Mouse (Mus musculus) thymus, adult 2 months (tissue): ENCODE data around the gene Sun2. TPM values are rescaled to one million over a fixed set of nuclear protein-coding genes. Genes with fewer than 3 reads are reported as not detected.

ENCODE experiments used
- DNase-seq: peaks from one replicate; pipeline ENCODE4 v3.0.0; 2021
- H3K27ac ChIP-seq: fragments of 200-500 bp; 2 replicates; pipeline ENCODE4 v1.5.1; 2012; ENCODE audit warnings: low read length, control low read depth; ENCODE audit not compliant: control insufficient read depth, insufficient read depth
- H3K27me3 ChIP-seq: fragments of 200-500 bp; 2 replicates; pipeline ENCODE4 v1.6.1; 2012; ENCODE audit warnings: mild to moderate bottlenecking, low read length, moderate library complexity, mixed read lengths; ENCODE audit not compliant: control insufficient read depth, insufficient read depth
- H3K36me3 ChIP-seq: fragments of 200-500 bp; 2 replicates; pipeline ENCODE4 v1.6.1; 2012; ENCODE audit warnings: mild to moderate bottlenecking, low read length, moderate library complexity; ENCODE audit not compliant: control insufficient read depth, insufficient read depth
- H3K4me1 ChIP-seq: fragments of 200-500 bp; replicated peaks from 2 replicates; pipeline ENCODE4 v1.6.1; 2012; ENCODE audit warnings: low read length; ENCODE audit not compliant: control insufficient read depth, insufficient read depth
- H3K4me3 ChIP-seq: fragments of 200-500 bp; 2 replicates; pipeline ENCODE4 v1.5.1; 2012; ENCODE audit warnings: mild to moderate bottlenecking, low read length, control low read depth, moderate library complexity; ENCODE audit not compliant: control insufficient read depth, insufficient read depth
- CTCF ChIP-seq: fragments of 200-500 bp; IDR thresholded peaks from 2 replicates; pipeline ENCODE4 v1.5.1; 2012; ENCODE audit warnings: mild to moderate bottlenecking, control low read depth, low read length, moderate library complexity, borderline replicate concordance; ENCODE audit not compliant: control insufficient read depth, poor library complexity, insufficient read depth; ENCODE audit errors: extremely low read depth
- POLR2A ChIP-seq: fragments of 200-500 bp; IDR thresholded peaks from 2 replicates; pipeline ENCODE4 v1.6.1; 2012; ENCODE audit warnings: mild to moderate bottlenecking, low read length, control low read depth, moderate library complexity; ENCODE audit not compliant: control insufficient read depth, poor library complexity, insufficient read depth; ENCODE audit errors: extremely low read depth
- WGBS: fragments of 180-500 bp; shearing (Covaris S2); methylation state at CpG from one replicate; pipeline ENCODE4 v1.1.7; 2018; 5-methylcytosine and 5-hydroxymethylcytosine counted together
- polyA plus RNA-seq: library from polyadenylated mRNA; depleted of rRNA; stranded (reverse); fragments of >200 nt; gene quantifications from 2 replicates; pipeline ENCODE4 v1.2.3, GENCODE M21; 2012

Sun2 gene
- polyA plus RNA-seq, 1 experiment: 245 TPM

DNA sequence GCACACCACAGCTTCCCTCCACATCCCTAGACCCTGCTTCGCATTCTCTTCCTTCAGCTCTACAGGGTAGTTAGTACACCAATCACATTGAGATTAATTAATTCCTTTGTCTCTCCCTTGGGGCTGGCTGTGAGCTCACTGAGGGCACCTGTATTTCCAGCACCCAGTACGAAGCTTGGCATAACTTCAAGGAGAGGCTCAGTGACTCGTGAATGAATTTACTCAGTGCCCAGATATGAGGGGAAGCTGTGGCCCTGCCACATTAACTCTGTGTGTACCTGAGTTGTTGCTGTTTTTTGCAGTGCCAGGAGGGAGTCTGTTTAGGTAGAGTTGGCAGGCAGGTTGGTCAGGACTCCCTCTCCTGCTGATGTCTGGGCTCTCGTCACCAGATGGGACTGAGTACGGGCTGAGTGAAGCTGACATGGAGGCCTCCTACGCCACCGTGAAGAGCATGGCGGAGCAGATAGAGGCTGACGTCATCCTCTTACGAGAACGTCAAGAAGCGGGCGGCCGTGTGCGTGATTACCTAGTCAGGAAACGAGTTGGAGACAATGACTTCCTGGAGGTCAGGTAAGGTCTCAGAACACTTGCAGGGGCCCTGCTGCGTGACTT is 35.6 kb downstream of the Sun2 start:
- Histone ChIP-seq H3K4me1 (no peaks in the 10 kb centered on the region), H3K36me3 (peaks cover 48% of the 10 kb centered on the region), H3K27ac (no peak overlapping the region), H3K27me3 (no peaks in the 10 kb centered on the region), H3K4me3 (no peak overlapping the region)
- TF ChIP-seq CTCF: no peak
- no peak for TF ChIP-seq POLR2A
- DNase-seq: no peak
- 96% methylated on average over 17 of the region's 17 CpGs for WGBS

- TF ChIP-seq POLR2A (no peak), CTCF (no peak)
- H3K36me3 ChIP-seq: no peaks in the 10 kb centered on the region; the same call in 1 of the 2 replicates
- peaks cover 14% of the 10 kb centered on the region for H3K4me1 ChIP-seq
- no peak overlapping the region for H3K27ac ChIP-seq
- no peak for DNase-seq
- 93% methylated on average over 9 of the region's 9 CpGs for WGBS
- no peak overlapping the region for H3K4me3 ChIP-seq
- no peaks in the 10 kb centered on the region for H3K27me3 ChIP-seq
Observed at GRCm38 (mm10) chr15:79697558-79698187, 44.7 kb downstream of the Sun2 start.

GRCm38 (mm10) chr15:79697011-79697410 is 45.3 kb downstream of the Sun2 start:
- 94% methylated on average over 6 of the region's 6 CpGs for WGBS
- H3K4me3 ChIP-seq: no peak overlapping the region
- no peak overlapping the region for H3K27ac ChIP-seq
- H3K27me3 ChIP-seq: no peaks in the 10 kb centered on the region
- TF ChIP-seq CTCF (no peak), POLR2A (no peak)
- H3K4me1 ChIP-seq: peaks cover 15% of the 10 kb centered on the region
- H3K36me3 ChIP-seq: no peaks in the 10 kb centered on the region; the same call in 1 of the 2 replicates
- DNase-seq: no peak

GRCm38 (mm10) chr15:79696508-79696907 is 45.8 kb downstream of the Sun2 start:
- H3K27ac ChIP-seq: no peak overlapping the region
- H3K4me3 ChIP-seq: no peak overlapping the region
- peaks cover 19% of the 10 kb centered on the region for H3K4me1 ChIP-seq
- TF ChIP-seq CTCF (no peak), POLR2A (no peak)
- DNase-seq: no peak
- H3K27me3 ChIP-seq: no peaks in the 10 kb centered on the region
- WGBS: 97% methylated on average over 2 of the region's 2 CpGs
- H3K36me3 ChIP-seq: no peaks in the 10 kb centered on the region; the same call in 1 of the 2 replicates

- H3K4me3 ChIP-seq: no peak overlapping the region
- TF ChIP-seq POLR2A: no peak
- no peak for TF ChIP-seq CTCF
- peaks cover 23% of the 10 kb centered on the region for H3K4me1 ChIP-seq
- 84% methylated on average over 3 of the region's 3 CpGs for WGBS
- H3K27ac ChIP-seq: no peak overlapping the region
- no peaks in the 10 kb centered on the region; the same call in 1 of the 2 replicates for H3K36me3 ChIP-seq
- H3K27me3 ChIP-seq: no peaks in the 10 kb centered on the region
- no peak for DNase-seq
Observed at GRCm38 (mm10) chr15:79695516-79695915, 46.8 kb downstream of the Sun2 start.

- WGBS: 50% methylated on average over 4 of the region's 4 CpGs
- Histone ChIP-seq H3K36me3 (no peaks in the 10 kb centered on the region; the same call in 1 of the 2 replicates), H3K27me3 (no peaks in the 10 kb centered on the region), H3K4me1 (peaks cover 26% of the 10 kb centered on the region), H3K4me3 (0 out of 2 replicates have a peak overlapping the region, but pooled peaks have one; percentile 38), H3K27ac (peak overlapping the region; percentile 84)
- DNase-seq: no peak
- TF ChIP-seq POLR2A (no peak), CTCF (no peak)
Observed at GRCm38 (mm10) chr15:79694512-79694911, 47.8 kb downstream of the Sun2 start.
